Mouse (Mus musculus): ENCODE measurements around the gene Reps2.

- TF ChIP-seq TAL1 (conservative IDR thresholded peaks at IDR 0.05; ENCODE audit: low read depth, low read length) (no peak), CTCF (IDR thresholded peaks at IDR 0.05; ENCODE audit: low read depth, low read length) (no peak), POLR2AphosphoS5 (IDR thresholded peaks at IDR 0.05; ENCODE audit: insufficient replicate concordance, low read depth, low read length) (no peak), GATA1 (IDR thresholded peaks at IDR 0.05; ENCODE audit: borderline replicate concordance, low read length) (no peak)
Observed at GRCm38 (mm10) chrX:162652445-162652844, 9.0 kb upstream of the Reps2 start.
